Mouse (Mus musculus) intestine, embryonic 16.5 days (tissue): Measurements from ENCODE around the gene Zfp142. TPM values are rescaled to one million over a fixed set of nuclear protein-coding genes. Genes with fewer than 3 reads are reported as not detected.
A peak's percentile ranks its signal among the peaks of the same experiment; 100 is the strongest.

Source experiments
- ATAC-seq: fragments of 200-750 bp; cut with Nextera tagmentation; 2 replicates; pipeline ENCODE4 v1.8.0; 2017; ENCODE audit warnings: moderate TSS enrichment, moderate library complexity
- H3K27ac ChIP-seq: fragments of 300-500 bp; sonication (generic); 2 replicates; pipeline ENCODE4 v1.5.1; 2014; ENCODE audit warnings: mild to moderate bottlenecking, low read length
- H3K27me3 ChIP-seq: fragments of 300-500 bp; sonication (generic); replicated peaks from 2 replicates; pipeline ENCODE4 v1.6.1; 2014; ENCODE audit warnings: low read length, control low read depth, mixed read lengths; ENCODE audit not compliant: control insufficient read depth, insufficient read depth
- H3K36me3 ChIP-seq: fragments of 300-500 bp; sonication (generic); 2 replicates; pipeline ENCODE4 v1.6.1; 2014; ENCODE audit warnings: low read length, control low read depth; ENCODE audit not compliant: control insufficient read depth, insufficient read depth
- H3K4me1 ChIP-seq: fragments of 300-500 bp; sonication (generic); 2 replicates; pipeline ENCODE4 v1.6.1; 2014; ENCODE audit warnings: low read length, control low read depth, mixed read lengths; ENCODE audit not compliant: control insufficient read depth, insufficient read depth
- H3K4me2 ChIP-seq: fragments of 300-500 bp; sonication (generic); 2 replicates; pipeline ENCODE4 v1.6.1; 2014; ENCODE audit warnings: low read depth, low read length, control low read depth
- H3K4me3 ChIP-seq: fragments of 300-500 bp; sonication (generic); 2 replicates; pipeline ENCODE4 v1.5.1; 2014; ENCODE audit warnings: mild to moderate bottlenecking, low read length
- H3K9ac ChIP-seq: fragments of 300-500 bp; sonication (generic); 2 replicates; pipeline ENCODE4 v1.6.1; 2014; ENCODE audit warnings: low read depth, low read length
- H3K9me3 ChIP-seq: fragments of 300-500 bp; sonication (generic); 2 replicates; pipeline ENCODE4 v1.6.1; 2016; ENCODE audit warnings: low read length, control low read depth; ENCODE audit not compliant: control insufficient read depth
- WGBS: fragments of 180-500 bp; shearing (Covaris S2); extraction: QIAGEN DNeasy Blood & Tissue Kit; methylation state at CpG from one replicate; pipeline ENCODE4 v1.1.7; 2014; 5-methylcytosine and 5-hydroxymethylcytosine counted together
- polyA plus RNA-seq: library from polyadenylated mRNA; unstranded; fragments of >200 nt; fragmentation: Nextera tagmentation; extraction: Ambion mirVana; gene quantifications from 2 replicates; pipeline ENCODE4 v1.2.1, GENCODE M21; 2015

Gene Zfp142
- polyA plus RNA-seq, 1 experiment from 2014 or later, result 3.5 TPM

DNA sequence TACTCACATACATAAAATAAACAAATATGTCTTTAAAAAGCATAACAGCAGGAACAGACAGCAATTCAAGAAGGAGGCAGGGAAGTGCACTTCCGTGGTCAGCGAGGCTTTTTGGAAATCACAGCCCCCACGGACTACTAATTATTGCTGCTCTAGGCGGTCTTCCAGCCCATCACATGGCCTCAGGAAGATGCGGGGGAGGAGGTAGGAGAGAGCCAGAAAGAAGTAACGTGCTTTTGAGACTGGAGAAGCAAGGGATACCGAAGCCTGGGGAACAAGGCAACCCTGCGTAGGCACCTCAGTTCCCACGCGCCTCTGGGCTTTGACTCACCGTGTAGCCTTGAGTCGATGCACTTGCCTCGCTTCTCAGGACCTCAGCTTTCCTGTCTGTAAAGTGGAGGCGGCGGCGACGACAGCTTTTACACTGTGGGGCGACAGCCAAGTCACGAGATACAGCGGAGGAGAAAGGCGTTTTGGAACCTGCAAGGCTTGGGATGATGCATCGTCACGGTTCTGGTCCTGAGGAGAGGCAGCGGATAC is 743 bp downstream of the Zfp142 start:
- Histone ChIP-seq H3K36me3 (no peaks in the 10 kb centered on the region; the same call in 1 of the 2 replicates), H3K4me3 (peak overlapping the region; percentile 87), H3K4me1 (peaks cover 15% of the 10 kb centered on the region), H3K9me3 (no peaks in the 10 kb centered on the region), H3K27me3 (no peaks in the 10 kb centered on the region), H3K9ac (peak overlapping the region; percentile 81), H3K27ac (peak overlapping the region; percentile 83), H3K4me2 (peak overlapping the region; percentile 78)
- 0% methylated on average over 24 of the region's 24 CpGs for WGBS
- no peak; the same call in 1 of the 2 replicates for ATAC-seq

DNA sequence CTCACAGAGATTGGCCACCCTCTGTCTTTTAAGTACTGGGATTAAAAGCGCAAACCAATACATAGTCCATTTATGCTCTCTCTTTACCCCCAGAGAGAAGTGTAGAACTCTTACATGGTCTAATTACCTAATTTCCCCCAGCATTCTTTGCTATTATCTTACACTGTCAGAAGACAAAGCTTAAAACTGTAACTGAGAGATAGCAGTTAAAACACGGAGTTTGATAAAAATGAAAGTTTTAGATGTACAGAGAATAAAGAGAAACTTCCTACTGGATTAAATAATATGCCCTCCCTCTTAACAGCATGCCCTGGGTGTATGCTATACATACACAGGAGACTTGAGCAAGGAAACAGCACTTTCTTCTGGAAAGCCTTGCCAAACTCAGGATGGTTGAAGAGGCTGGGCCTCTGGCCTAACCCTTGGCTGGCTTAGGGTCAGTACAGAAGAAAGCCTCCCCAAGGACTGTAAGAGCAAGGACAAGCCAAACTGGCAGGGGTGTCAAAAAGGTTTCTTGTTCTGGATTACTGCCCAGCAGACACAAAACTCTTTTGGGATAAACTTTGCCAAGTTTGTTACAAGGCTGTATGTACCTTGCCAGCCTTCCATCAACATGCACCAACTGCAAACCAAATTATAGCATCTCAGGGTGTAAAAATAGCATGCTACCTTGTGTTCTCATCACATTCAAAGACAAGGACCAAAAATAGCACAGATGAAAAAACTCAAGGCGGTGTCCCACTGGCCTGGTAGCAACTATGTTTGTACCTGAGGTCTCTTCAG is 3.2 kb downstream of the Zfp142 start:
- H3K4me1 ChIP-seq, result peaks cover 15% of the 10 kb centered on the region
- H3K27ac ChIP-seq, result no peak overlapping the region
- no peak overlapping the region for H3K4me2 ChIP-seq
- no peaks in the 10 kb centered on the region for H3K9me3 ChIP-seq
- no peak overlapping the region for H3K4me3 ChIP-seq
- peaks cover under 1% of the 10 kb centered on the region; the same call in 1 of the 2 replicates for H3K36me3 ChIP-seq
- ATAC-seq, result no peak
- 94% methylated on average over 3 of the region's 3 CpGs for WGBS
- H3K9ac ChIP-seq, result no peak overlapping the region
- H3K27me3 ChIP-seq, result no peaks in the 10 kb centered on the region

DNA sequence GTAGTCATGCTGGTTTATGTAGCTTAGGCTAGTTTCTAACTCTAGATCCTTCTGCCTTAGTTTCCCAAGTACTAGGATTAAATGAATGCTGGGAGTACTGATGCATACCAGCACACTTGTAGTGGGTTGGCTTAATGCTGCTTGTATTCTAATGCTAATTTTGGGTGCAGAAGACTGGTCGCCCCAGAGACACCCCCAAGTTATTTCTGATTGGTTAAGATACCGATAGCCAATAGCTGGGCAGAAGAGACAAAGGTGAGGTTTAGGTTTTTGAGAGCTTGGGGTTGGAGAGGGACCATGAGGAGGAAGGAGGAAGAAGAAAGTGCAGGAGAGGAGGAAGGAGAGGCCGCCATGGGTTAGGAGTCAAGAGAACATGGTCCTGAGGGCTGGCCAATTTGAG is 5.4 kb downstream of the Zfp142 start:
- no peak overlapping the region for H3K27ac ChIP-seq
- H3K36me3 ChIP-seq, result peaks cover 11% of the 10 kb centered on the region
- H3K4me3 ChIP-seq, result no peak overlapping the region
- H3K4me1 ChIP-seq, result peaks cover 6% of the 10 kb centered on the region
- no peaks in the 10 kb centered on the region for H3K27me3 ChIP-seq
- 83% methylated on average over 3 of the region's 3 CpGs for WGBS
- no peak overlapping the region for H3K9ac ChIP-seq
- no peak overlapping the region for H3K4me2 ChIP-seq
- ATAC-seq, result no peak
- H3K9me3 ChIP-seq, result no peaks in the 10 kb centered on the region

DNA sequence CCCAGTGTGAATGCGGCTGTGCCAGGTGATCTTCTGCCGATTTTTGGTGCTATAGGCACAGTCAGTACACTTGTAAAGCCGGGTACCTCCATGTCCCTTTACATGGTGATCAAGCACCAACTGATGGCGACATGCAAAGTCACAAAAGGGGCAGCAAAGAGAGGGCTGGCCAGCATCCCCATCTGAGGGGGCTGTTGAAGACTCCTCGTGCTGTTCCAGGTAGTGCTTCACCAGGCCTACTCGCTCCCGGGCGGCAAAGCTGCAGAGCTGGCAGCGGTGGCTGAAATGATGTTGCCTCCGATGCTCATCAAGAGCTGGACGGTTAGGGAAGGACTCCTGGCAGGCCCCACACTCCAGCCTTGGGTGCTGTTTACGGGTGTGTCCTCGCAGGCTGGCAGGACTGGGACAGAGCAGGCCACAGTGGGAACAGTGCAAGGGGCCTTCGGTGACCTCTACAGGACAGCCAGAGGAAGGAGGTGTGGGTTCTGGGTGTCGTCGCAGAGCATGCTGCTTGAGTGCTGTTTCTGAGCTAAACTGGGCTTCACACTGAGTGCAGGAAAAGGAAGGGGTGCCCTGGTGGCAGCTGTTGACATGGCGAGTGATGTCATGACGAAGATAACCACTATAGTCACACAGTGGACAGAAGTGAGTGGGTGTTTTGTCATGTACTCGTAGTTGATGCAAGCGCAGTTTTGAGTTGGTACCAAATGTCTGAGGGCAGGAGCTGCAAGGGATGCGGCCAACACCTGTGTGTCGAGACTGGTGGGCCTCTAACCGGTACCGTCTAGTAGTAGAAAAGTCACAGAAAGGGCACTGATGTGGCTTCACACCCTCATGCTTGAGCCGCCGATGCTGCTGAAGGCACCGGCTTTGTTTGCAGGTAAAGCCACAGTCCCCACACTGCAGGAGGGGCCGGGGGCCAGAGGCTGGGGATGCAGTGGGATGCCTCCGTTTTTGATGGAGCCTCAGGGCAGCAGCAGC is 18.0 kb downstream of the Zfp142 start:
- Histone ChIP-seq H3K9ac (no peak overlapping the region), H3K4me2 (no peak overlapping the region), H3K36me3 (peaks cover 30% of the 10 kb centered on the region), H3K4me3 (no peak overlapping the region), H3K9me3 (no peaks in the 10 kb centered on the region), H3K27me3 (no peaks in the 10 kb centered on the region), H3K4me1 (no peaks in the 10 kb centered on the region), H3K27ac (no peak overlapping the region)
- 94% methylated on average over 29 of the region's 29 CpGs for WGBS
- ATAC-seq, result no peak

DNA sequence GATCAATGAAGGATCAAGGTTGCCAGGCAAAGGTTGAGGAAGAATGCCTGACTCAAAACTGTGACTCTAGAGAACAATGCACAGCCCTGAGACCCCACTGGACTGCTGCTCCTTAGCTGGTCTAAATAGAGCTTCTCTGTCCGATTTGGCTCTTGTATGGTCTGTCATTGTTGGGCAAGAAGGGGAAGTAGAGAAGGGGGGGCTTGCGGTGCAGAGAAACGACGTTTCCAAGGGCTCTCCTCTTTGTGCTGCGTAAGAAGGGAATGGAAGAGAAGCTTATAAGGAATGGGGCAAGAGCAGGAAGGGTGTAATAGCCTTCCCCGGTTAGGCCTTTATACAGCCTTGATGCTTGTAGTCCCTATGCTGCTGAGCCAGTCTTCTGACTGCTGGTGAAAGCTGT is 22.2 kb downstream of the Zfp142 start:
- Histone ChIP-seq H3K27me3 (no peaks in the 10 kb centered on the region), H3K9me3 (no peaks in the 10 kb centered on the region), H3K36me3 (peaks cover 25% of the 10 kb centered on the region), H3K4me1 (no peaks in the 10 kb centered on the region), H3K9ac (no peak overlapping the region), H3K27ac (no peak overlapping the region), H3K4me2 (no peak overlapping the region), H3K4me3 (no peak overlapping the region)
- 90% methylated on average over 6 of the region's 6 CpGs for WGBS
- no peak for ATAC-seq

DNA sequence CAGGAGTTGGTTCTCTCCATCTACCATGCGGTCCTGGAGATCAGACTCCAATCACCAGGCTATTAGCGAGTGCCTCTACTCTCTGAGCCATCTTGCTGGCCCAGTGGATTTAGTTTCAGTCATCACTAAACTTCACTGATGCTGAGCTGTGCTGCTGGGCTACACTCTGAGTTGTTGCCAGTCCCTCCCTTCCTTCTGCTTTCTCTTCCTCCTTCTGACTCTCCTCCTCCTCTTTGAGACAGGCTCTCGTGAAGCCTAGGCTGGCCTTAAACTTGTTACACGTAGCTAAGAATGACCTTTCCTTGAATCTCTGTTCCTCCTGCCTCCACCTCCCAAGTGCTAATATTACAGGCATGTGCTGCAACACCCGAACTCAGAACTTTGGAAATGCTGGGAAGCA is 29.0 kb downstream of the Zfp142 start:
- no peak overlapping the region for H3K4me3 ChIP-seq
- H3K9ac ChIP-seq, result no peak overlapping the region
- no peak overlapping the region for H3K4me2 ChIP-seq
- H3K4me1 ChIP-seq, result no peaks in the 10 kb centered on the region
- no peaks in the 10 kb centered on the region for H3K36me3 ChIP-seq
- no peaks in the 10 kb centered on the region for H3K27me3 ChIP-seq
- H3K9me3 ChIP-seq, result no peaks in the 10 kb centered on the region
- no peak overlapping the region for H3K27ac ChIP-seq
- ATAC-seq, result no peak
- WGBS, result 81% methylated on average over 5 of the region's 5 CpGs

DNA sequence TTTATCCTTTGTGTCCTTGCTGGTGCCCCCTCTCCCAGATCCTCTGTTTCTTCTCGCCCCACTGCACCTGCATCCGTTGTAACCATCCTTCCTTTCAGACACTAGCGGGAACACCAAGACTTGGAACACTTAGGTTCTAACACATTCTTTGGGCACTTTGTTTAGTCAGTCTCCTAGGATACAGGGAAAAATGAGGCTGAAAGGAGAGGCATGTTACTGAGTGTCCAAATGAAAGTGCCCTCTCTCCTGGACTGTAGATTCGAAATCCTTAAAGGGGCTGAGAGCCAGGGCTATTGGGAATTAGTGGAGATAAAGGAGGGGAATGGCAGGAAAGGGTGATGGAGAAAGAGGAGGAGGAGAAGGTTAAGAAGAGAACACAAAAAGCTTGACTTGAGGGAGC is 43.9 kb downstream of the Zfp142 start, which contains the start of gene Usp37:
Gene Usp37, minus strand, starts transcription at position 101 of the 400 bp plus-strand sequence.
- no peak within 1 kb of the TSS for H3K4me3 ChIP-seq
- H3K27ac ChIP-seq, result no peak within 1 kb of the TSS
- no peaks in the 10 kb centered on the region for H3K36me3 ChIP-seq
- no peaks in the 10 kb centered on the region for H3K4me1 ChIP-seq
- ATAC-seq, result no peak
- WGBS, result 80% methylated on average over 4 of the region's 4 CpGs
- no peaks in the 10 kb centered on the region for H3K9me3 ChIP-seq
- no peak within 1 kb of the TSS for H3K4me2 ChIP-seq
- H3K27me3 ChIP-seq, result 0 out of 2 replicates have a peak, but pooled peaks cover 2% of the 10 kb centered on the region
- H3K9ac ChIP-seq, result no peak within 1 kb of the TSS

DNA sequence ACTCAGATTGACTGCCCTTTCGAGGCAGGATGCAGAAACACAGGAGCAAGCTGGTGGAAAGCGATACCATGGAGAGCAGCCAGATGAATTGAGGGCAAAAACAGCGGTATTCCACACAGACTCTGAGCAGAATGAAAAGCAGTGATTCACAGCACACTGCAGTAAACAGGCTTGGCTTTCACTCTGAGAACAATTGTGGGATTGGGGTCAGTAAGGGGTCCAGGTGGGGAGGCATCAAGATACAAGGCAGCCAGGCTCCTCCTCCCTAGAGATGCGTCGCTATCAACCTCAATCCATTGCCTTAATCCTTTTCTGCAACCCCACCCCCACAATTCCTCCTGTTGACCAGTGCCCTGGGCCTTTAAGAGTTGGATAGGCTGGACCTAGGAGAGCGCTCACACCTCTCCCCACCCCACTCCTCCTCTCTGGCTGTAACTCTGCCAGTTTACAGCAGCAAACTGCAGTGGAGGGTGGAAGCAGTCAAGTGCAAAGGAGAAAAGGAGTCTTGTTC is 45.5 kb downstream of the Zfp142 start, which contains the start of gene Plcd4:
Gene Plcd4, plus strand, starts transcription at position 438 of the 511 bp plus-strand sequence.
- 6% methylated on average over 6 of the region's 6 CpGs for WGBS
- Histone ChIP-seq H3K9ac (no peak within 1 kb of the TSS), H3K4me3 (no peak within 1 kb of the TSS), H3K27ac (no peak within 1 kb of the TSS), H3K36me3 (no peaks in the 10 kb centered on the region), H3K4me1 (no peaks in the 10 kb centered on the region), H3K4me2 (no peak within 1 kb of the TSS), H3K27me3 (0 out of 2 replicates have a peak, but pooled peaks cover 2% of the 10 kb centered on the region), H3K9me3 (no peaks in the 10 kb centered on the region)
- no peak for ATAC-seq

DNA sequence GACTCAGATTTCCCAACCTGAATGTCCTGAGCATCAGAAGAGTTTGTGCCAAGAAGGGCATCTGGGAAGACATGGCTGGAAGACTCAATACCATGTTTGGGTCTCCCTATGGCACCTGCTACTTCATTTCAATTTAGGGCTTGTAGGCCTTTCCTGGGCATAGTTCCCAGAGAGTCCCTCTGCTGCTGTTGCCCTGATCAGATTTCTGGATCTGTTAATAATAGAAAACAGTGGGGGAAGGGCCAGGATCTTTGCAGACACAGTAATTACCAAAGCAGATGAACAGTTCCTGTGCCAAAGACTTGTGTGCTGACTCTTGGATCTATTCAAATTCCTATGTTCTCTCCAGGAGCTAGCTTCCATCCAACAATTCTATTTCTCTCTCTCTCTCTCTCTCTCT is 49.4 kb downstream of the Zfp142 start:
- H3K4me2 ChIP-seq, result no peak overlapping the region
- ATAC-seq, result no peak
- H3K27me3 ChIP-seq, result 0 out of 2 replicates have a peak, but pooled peaks cover 2% of the 10 kb centered on the region
- no peak overlapping the region for H3K9ac ChIP-seq
- H3K36me3 ChIP-seq, result no peaks in the 10 kb centered on the region
- H3K4me3 ChIP-seq, result no peak overlapping the region
- H3K27ac ChIP-seq, result no peak overlapping the region
- no peaks in the 10 kb centered on the region for H3K9me3 ChIP-seq
- H3K4me1 ChIP-seq, result no peaks in the 10 kb centered on the region
